Mouse (Mus musculus): ENCODE measurements around the gene Timm22. TPM values are rescaled to one million over a fixed set of nuclear protein-coding genes. Genes with fewer than 3 reads are reported as not detected.
A peak's percentile ranks its signal among the peaks of the same experiment; 100 is the strongest.

Timm22 gene
- polyA plus RNA-seq, 1 experiment from 2014 or later = 117 TPM

DNA sequence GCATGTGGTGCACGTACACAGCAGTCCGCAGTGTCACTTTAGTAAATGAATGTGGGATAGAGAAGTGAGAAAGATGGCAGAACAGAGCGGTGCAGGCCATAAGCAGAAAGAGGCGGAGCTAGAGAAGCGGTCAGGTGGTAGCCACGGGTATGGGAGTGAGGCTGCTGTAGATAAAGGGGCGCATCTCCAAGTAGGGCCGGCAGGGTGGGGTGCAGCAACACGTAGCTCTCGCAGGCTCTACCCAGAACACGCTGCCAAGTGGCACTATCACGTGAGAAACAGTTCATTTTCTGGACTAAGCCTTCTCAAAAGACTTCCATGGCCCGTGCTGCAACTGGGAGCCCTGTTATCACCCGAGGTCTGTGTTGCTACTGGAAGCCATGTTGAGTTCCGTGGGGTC lies 40.0 kb upstream of the Timm22 start:
- Histone ChIP-seq H3K9me3 (ENCODE audit: control insufficient read depth, low read length) (no peaks in the 10 kb centered on the region), H3K9ac (ENCODE audit: low read length) (no peak overlapping the region), H3K27me3 (replicated peaks; ENCODE audit: control insufficient read depth, insufficient read depth, low read length) (no peaks in the 10 kb centered on the region), H3K4me1 (replicated peaks; ENCODE audit: control insufficient read depth, insufficient read depth, low read length) (peaks cover 48% of the 10 kb centered on the region), H3K27ac (ENCODE audit: low read depth) (peak overlapping the region; percentile 43; the same call in 1 of the 2 replicates), H3K36me3 (ENCODE audit: control insufficient read depth, insufficient read depth, low read length) (0 out of 2 replicates have a peak, but pooled peaks cover 3% of the 10 kb centered on the region), H3K4me3 (ENCODE audit: low read depth, low read length) (no peak overlapping the region), H3K4me2 (ENCODE audit: low read length) (no peak overlapping the region)
- no peak for ATAC-seq (replicated peaks; ENCODE audit: low FRiP score, low TSS enrichment, low read depth)
- 86% methylated on average over 15 of the region's 15 CpGs for WGBS
- no peak for DNase-seq (ENCODE audit: low spot score)

GRCm38 (mm10) chr11:76370491-76370890 lies 36.3 kb upstream of the Timm22 start:
- no peak for ATAC-seq (replicated peaks; ENCODE audit: low FRiP score, low TSS enrichment, low read depth)
- H3K27ac ChIP-seq (ENCODE audit: low read depth) = no peak overlapping the region
- H3K9ac ChIP-seq (ENCODE audit: low read length) = no peak overlapping the region

GRCm38 (mm10) chr11:76372120-76372519 lies 34.6 kb upstream of the Timm22 start:
- H3K9ac ChIP-seq (ENCODE audit: low read length) = no peak overlapping the region

More at GRCm38 (mm10) chr11:76370491-76370890, 36.3 kb upstream of the Timm22 start:
- Histone ChIP-seq H3K4me1 (replicated peaks; ENCODE audit: control insufficient read depth, insufficient read depth, low read length) (peaks cover 58% of the 10 kb centered on the region), H3K4me3 (ENCODE audit: low read depth, low read length) (no peak overlapping the region), H3K27me3 (replicated peaks; ENCODE audit: control insufficient read depth, insufficient read depth, low read length) (no peaks in the 10 kb centered on the region), H3K36me3 (ENCODE audit: control insufficient read depth, insufficient read depth, low read length) (0 out of 2 replicates have a peak, but pooled peaks cover 3% of the 10 kb centered on the region), H3K4me2 (ENCODE audit: low read length) (no peak overlapping the region), H3K9me3 (ENCODE audit: control insufficient read depth, low read length) (no peaks in the 10 kb centered on the region)
- DNase-seq (ENCODE audit: low spot score) = no peak

DNA sequence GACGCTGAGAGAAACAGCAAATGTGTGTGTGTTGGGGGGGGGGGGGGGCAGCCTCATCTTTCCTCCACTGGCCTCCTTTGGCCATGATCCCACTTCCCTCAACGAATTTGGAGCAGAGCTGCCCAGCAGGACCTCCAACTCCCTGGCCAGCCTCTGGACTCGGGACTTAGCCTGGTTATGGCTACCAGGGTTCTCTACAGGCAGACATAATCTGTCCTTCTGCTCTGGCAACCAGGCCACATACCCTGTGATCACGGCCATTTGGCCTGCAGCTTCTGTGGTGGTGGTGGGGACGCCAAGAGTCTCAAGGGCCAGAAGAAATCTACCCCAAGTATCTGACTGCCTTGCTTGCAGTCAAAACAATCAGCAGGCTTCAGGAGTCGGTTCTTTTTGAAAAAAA lies 34.2 kb upstream of the Timm22 start:
- Histone ChIP-seq H3K4me1 (replicated peaks; ENCODE audit: control insufficient read depth, insufficient read depth, low read length) (peaks cover 58% of the 10 kb centered on the region), H3K4me3 (ENCODE audit: low read depth, low read length) (no peak overlapping the region), H3K4me2 (ENCODE audit: low read length) (no peak overlapping the region), H3K36me3 (ENCODE audit: control insufficient read depth, insufficient read depth, low read length) (no peaks in the 10 kb centered on the region), H3K9me3 (ENCODE audit: control insufficient read depth, low read length) (no peaks in the 10 kb centered on the region), H3K27ac (ENCODE audit: low read depth) (peak overlapping the region; percentile 96), H3K9ac (ENCODE audit: low read length) (no peak overlapping the region), H3K27me3 (replicated peaks; ENCODE audit: control insufficient read depth, insufficient read depth, low read length) (no peaks in the 10 kb centered on the region)
- DNase-seq (ENCODE audit: low spot score) = no peak
- WGBS = 36% methylated on average over 6 of the region's 6 CpGs
- ATAC-seq (replicated peaks; ENCODE audit: low FRiP score, low TSS enrichment, low read depth) = no peak

More at GRCm38 (mm10) chr11:76372120-76372519, 34.6 kb upstream of the Timm22 start:
- no peak for ATAC-seq (replicated peaks; ENCODE audit: low FRiP score, low TSS enrichment, low read depth)
- no peak overlapping the region for H3K4me3 ChIP-seq (ENCODE audit: low read depth, low read length)
- H3K4me2 ChIP-seq (ENCODE audit: low read length) = no peak overlapping the region
- H3K27ac ChIP-seq (ENCODE audit: low read depth) = peak overlapping the region; percentile 96
- H3K4me1 ChIP-seq (replicated peaks; ENCODE audit: control insufficient read depth, insufficient read depth, low read length) = peaks cover 58% of the 10 kb centered on the region
- no peaks in the 10 kb centered on the region for H3K9me3 ChIP-seq (ENCODE audit: control insufficient read depth, low read length)
- H3K36me3 ChIP-seq (ENCODE audit: control insufficient read depth, insufficient read depth, low read length) = no peaks in the 10 kb centered on the region
- WGBS = 31% methylated on average over 2 of the region's 2 CpGs
- no peak for DNase-seq (ENCODE audit: low spot score)
- H3K27me3 ChIP-seq (replicated peaks; ENCODE audit: control insufficient read depth, insufficient read depth, low read length) = no peaks in the 10 kb centered on the region

GRCm38 (mm10) chr11:76374491-76375185 lies 32.1 kb upstream of the Timm22 start:
- peak overlapping the region; percentile 20 for H3K4me2 ChIP-seq (ENCODE audit: low read length)
- WGBS = 9% methylated on average over 17 of the region's 17 CpGs
- H3K27me3 ChIP-seq (replicated peaks; ENCODE audit: control insufficient read depth, insufficient read depth, low read length) = no peaks in the 10 kb centered on the region
- peaks cover 53% of the 10 kb centered on the region for H3K4me1 ChIP-seq (replicated peaks; ENCODE audit: control insufficient read depth, insufficient read depth, low read length)
- H3K9me3 ChIP-seq (ENCODE audit: control insufficient read depth, low read length) = no peaks in the 10 kb centered on the region
- ATAC-seq (replicated peaks; ENCODE audit: low FRiP score, low TSS enrichment, low read depth) = peak; percentile 87
- H3K9ac ChIP-seq (ENCODE audit: low read length) = peak overlapping the region; percentile 18
- peak; percentile 86 for DNase-seq (ENCODE audit: low spot score)
- H3K4me3 ChIP-seq (ENCODE audit: low read depth, low read length) = no peak overlapping the region
- peak overlapping the region; percentile 96 for H3K27ac ChIP-seq (ENCODE audit: low read depth)
- no peaks in the 10 kb centered on the region for H3K36me3 ChIP-seq (ENCODE audit: control insufficient read depth, insufficient read depth, low read length)

DNA sequence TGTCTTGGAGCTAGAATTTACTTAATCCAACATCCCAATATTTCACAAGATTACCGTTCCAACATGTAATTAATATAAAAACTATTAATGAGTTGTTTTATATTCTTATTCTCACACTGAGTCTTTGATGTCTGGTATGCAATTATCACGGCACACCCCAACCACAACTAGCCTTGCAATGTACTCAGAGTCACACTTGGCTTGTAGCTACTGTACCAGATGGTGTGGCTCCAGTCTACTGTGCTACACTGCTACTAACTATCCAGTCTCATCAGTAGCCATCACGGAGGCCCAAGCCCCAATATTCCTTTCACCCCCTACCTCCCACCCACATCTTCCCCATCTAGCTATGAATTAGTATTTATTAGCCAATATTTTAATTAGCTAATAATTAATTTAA lies 30.3 kb upstream of the Timm22 start:
- no peak overlapping the region for H3K9ac ChIP-seq (ENCODE audit: low read length)
- no peak overlapping the region for H3K4me3 ChIP-seq (ENCODE audit: low read depth, low read length)
- WGBS = 85% methylated on average over 3 of the region's 3 CpGs
- no peaks in the 10 kb centered on the region for H3K9me3 ChIP-seq (ENCODE audit: control insufficient read depth, low read length)
- peaks cover 59% of the 10 kb centered on the region for H3K4me1 ChIP-seq (replicated peaks; ENCODE audit: control insufficient read depth, insufficient read depth, low read length)
- no peaks in the 10 kb centered on the region for H3K27me3 ChIP-seq (replicated peaks; ENCODE audit: control insufficient read depth, insufficient read depth, low read length)
- H3K4me2 ChIP-seq (ENCODE audit: low read length) = no peak overlapping the region
- no peak for ATAC-seq (replicated peaks; ENCODE audit: low FRiP score, low TSS enrichment, low read depth)
- H3K27ac ChIP-seq (ENCODE audit: low read depth) = peak overlapping the region; percentile 96; the same call in 1 of the 2 replicates
- no peaks in the 10 kb centered on the region for H3K36me3 ChIP-seq (ENCODE audit: control insufficient read depth, insufficient read depth, low read length)
- no peak for DNase-seq (ENCODE audit: low spot score)

DNA sequence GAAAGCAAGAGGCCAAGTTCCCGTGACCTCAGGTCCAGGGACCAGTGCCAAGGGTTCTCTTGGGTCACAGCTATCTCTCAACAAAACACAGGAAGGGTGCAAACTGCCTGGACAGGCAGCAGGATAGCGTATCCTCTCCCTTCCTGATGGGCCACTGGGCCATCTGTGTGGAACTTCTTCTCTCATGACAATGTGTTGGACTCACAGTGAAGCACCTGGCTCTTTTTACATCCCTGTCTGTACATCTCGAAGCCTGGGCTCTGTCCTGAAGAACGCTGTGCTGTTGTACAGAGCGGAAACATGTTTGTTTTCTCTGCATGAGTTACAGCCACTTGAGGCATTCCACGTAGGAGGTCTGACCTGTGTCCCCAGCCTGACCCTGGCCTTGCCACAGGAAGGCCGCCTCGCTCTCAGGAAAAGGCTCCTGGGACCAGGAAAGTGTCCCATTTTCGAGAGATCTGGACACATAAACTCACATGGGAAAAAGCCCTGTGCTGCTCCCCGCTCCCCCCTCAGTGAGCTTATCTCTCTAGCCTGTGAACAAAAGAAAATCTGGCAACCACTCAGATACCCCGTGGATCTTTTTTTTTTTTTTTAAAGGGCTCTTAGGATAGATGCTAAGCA lies 26.7 kb upstream of the Timm22 start:
- Histone ChIP-seq H3K4me1 (replicated peaks; ENCODE audit: control insufficient read depth, insufficient read depth, low read length) (peaks cover 32% of the 10 kb centered on the region), H3K9ac (ENCODE audit: low read length) (0 out of 2 replicates have a peak overlapping the region, but pooled peaks have one; percentile 6)
- WGBS = 23% methylated on average over 11 of the region's 11 CpGs

DNA sequence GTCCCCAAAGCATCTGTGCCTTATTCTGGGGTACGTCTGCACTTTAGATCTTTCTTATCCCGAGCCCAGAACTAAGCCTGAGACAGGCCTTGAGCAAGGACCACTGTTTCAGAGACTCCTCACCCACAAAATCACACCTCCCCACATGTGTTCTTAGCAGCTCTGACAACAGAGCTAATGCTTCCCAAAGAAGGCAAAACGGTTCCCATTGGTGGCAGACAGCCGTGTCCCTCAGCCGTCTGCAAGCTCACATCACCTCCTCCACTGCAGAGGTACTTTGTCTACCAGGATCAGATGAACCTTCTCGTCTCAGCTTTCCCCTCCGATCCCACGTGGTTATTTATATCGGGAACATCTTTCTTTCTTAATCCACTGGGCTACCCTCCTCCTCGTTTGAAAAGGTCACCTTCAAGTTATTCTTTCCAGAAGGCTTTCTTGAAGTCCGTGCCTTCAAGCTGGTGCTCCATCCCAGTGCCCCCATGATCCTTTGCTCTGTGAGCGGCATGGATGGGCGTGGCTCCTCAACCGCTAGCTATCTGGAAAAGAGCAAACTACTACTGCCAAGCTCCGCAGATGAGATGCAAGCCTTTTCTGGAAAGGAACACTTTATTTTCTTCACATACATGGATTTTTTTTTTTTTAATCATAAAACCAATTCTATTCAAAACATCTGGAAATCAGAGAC lies 25.4 kb upstream of the Timm22 start:
- WGBS = 78% methylated on average over 15 of the region's 15 CpGs
- H3K9me3 ChIP-seq (ENCODE audit: control insufficient read depth, low read length) = no peaks in the 10 kb centered on the region
- ATAC-seq (replicated peaks; ENCODE audit: low FRiP score, low TSS enrichment, low read depth) (no peak), DNase-seq (ENCODE audit: low spot score) (no peak)
- H3K27ac ChIP-seq (ENCODE audit: low read depth) = no peak overlapping the region
- H3K4me3 ChIP-seq (ENCODE audit: low read depth, low read length) = no peak overlapping the region
- no peak overlapping the region for H3K4me2 ChIP-seq (ENCODE audit: low read length)
- H3K36me3 ChIP-seq (ENCODE audit: control insufficient read depth, insufficient read depth, low read length) = no peaks in the 10 kb centered on the region
- H3K4me1 ChIP-seq (replicated peaks; ENCODE audit: control insufficient read depth, insufficient read depth, low read length) = peaks cover 20% of the 10 kb centered on the region
- no peaks in the 10 kb centered on the region for H3K27me3 ChIP-seq (replicated peaks; ENCODE audit: control insufficient read depth, insufficient read depth, low read length)
- H3K9ac ChIP-seq (ENCODE audit: low read length) = no peak overlapping the region

More for the DNA sequence above, 26.7 kb upstream of the Timm22 start:
- Histone ChIP-seq H3K27ac (ENCODE audit: low read depth) (peak overlapping the region; percentile 24), H3K4me3 (ENCODE audit: low read depth, low read length) (no peak overlapping the region), H3K9me3 (ENCODE audit: control insufficient read depth, low read length) (no peaks in the 10 kb centered on the region), H3K4me2 (ENCODE audit: low read length) (no peak overlapping the region), H3K36me3 (ENCODE audit: control insufficient read depth, insufficient read depth, low read length) (no peaks in the 10 kb centered on the region), H3K27me3 (replicated peaks; ENCODE audit: control insufficient read depth, insufficient read depth, low read length) (no peaks in the 10 kb centered on the region)
- no peak; the same call in 1 of the 2 replicates for ATAC-seq (replicated peaks; ENCODE audit: low FRiP score, low TSS enrichment, low read depth)
- no peak for DNase-seq (ENCODE audit: low spot score)

All from intestine, embryonic 14.5 days (tissue).